Mouse (Mus musculus) lung, adult 10 weeks (tissue): ENCODE measurements around the gene Nlrp4a. TPM values are rescaled to one million over a fixed set of nuclear protein-coding genes. Genes with fewer than 3 reads are reported as not detected.

Source experiments
- polyA plus RNA-seq: library from polyadenylated mRNA; stranded (reverse); fragments of 350-450 nt; fragmentation: Illumina TruSeq; extraction: RNeasy Lipid Tissue Mini Kit (QIAGEN cat#74804); gene quantifications from one replicate; pipeline ENCODE4 v1.2.3, GENCODE M21; 2014; ENCODE audit warnings: low read depth, low replicate concordance; ENCODE audit not compliant: insufficient read depth

Nlrp4a gene
- not detected for polyA plus RNA-seq

DNA sequence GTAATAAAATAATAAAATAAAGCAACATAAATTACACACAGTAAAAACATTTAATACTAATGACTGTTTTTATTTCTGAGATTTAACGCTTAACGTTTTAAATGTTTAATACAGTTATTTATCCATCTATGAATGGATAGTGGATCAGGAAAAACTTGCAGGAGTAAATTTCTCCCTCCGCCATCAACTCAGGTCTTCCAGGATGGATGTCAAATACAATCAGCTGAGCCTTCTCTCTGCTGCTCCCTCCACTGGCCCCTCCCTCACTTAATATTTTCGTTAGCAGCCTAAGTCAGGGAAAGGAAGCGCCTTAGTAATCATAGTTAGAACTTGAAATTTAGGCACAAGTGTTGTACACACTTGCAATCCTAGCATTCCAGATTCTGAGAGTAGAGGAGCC lies at the start of gene Nlrp4a:
Gene Nlrp4a (plus strand): TSS at position 301 of the 400 bp plus-strand sequence.

DNA sequence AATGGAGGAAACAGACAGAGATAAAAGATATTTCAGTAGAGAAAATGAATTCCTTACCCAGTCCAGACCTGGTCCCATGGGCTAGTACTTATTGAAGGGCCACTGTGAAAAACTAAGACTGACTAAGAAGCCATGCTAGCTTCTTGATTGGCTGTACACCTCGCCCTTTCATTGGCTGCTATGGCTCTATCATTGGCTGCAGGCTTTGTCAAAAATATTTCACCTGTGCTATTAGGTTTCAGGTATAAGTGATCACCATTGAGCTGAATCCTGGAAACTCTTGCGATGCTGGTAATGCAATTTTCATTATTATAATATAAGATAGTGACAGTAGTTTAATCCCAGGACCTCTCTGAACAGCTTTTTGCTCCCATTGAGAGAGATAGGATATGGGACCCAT lies 31.3 kb upstream of the Nlrp4a start, which contains the start of gene Nlrp9c:
Gene Nlrp9c (minus strand): TSS at position 101 of the 400 bp plus-strand sequence.

Other genes with a start within 250 kb of the Nlrp4a start
- gene Vmn1r184, start 174.8 kb upstream of the Nlrp4a start, polyA plus RNA-seq: not detected
- gene Cyp2a4, start 127.9 kb upstream of the Nlrp4a start, polyA plus RNA-seq: not detected
- not detected for gene Nlrp9c, start 31.4 kb upstream of the Nlrp4a start, polyA plus RNA-seq
- gene Nlrp9a, start 99.9 kb downstream of the Nlrp4a start, polyA plus RNA-seq: not detected
- gene Vmn1r185, start 183.4 kb downstream of the Nlrp4a start, polyA plus RNA-seq: not detected